Mouse (Mus musculus): ENCODE data around the gene Dupd1. TPM values are rescaled to one million over a fixed set of nuclear protein-coding genes. Genes with fewer than 3 reads are reported as not detected.

Dupd1 gene
- total and polyA plus RNA-seq, 2 experiments from 2014 or later: 0.15 TPM; not detected in 1

DNA sequence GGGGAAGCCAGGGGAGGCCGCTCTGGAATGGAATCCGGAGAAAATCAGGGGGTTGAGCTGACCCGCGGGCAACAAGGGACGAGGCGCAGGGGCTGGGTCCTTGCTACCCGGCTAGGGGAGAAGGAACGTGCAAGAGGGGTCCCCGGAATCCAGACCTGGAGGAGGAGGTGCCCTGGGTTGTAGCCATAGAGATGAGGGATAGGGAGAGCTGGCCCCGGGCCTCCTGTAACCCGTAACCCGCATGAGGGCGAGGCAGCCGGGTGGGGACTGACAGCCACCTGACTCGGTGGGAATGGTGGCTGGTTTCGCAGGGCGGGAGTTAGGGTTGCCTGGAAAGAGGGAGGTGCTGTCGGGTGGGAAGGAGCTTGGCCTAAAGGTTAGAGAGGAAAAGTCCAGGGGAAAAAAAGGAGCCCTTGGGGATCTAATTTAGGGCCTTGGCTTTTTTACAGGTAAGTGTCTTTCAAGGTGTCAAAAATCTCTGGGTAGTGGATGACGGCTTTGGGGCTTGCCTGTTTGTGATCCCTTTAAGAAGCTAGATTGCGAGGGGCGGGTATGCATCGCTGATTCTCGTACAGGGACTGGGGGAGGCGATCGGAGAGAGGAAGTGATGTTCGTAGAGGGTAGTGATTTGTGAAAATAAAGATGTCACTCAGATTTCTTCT is 36.6 kb upstream of the Dupd1 start, which contains the start of gene Dusp13:
TSS of gene Dusp13 (minus strand) at position 301 of the 662 bp plus-strand sequence.
- WGBS: under 1% methylated on average over 26 of the region's 26 CpGs
- H3K27me3 ChIP-seq (ENCODE audit: control insufficient read depth, insufficient read depth, low read length): no peaks in the 10 kb centered on the region
- H3K4me1 ChIP-seq (ENCODE audit: control insufficient read depth, insufficient read depth): peaks cover 8% of the 10 kb centered on the region
- peak within 1 kb of the TSS; percentile 68 for H3K4me3 ChIP-seq (ENCODE audit: low read depth, low read length)
- DNase-seq (ENCODE audit: low spot score) (peak; percentile 83), ATAC-seq (ENCODE audit: insufficient read depth, low read depth) (peak; percentile 79)
- H3K4me2 ChIP-seq (ENCODE audit: low read depth, low read length): peak within 1 kb of the TSS; percentile 73
- no peaks in the 10 kb centered on the region for H3K9me3 ChIP-seq (replicated peaks; ENCODE audit: control insufficient read depth, low read length)
- H3K27ac ChIP-seq (ENCODE audit: low read depth): peak within 1 kb of the TSS; percentile 76
- TF ChIP-seq CTCF (IDR thresholded peaks at IDR 0.05; ENCODE audit: low read depth) (no peak), EP300 (IDR thresholded peaks at IDR 0.05; ENCODE audit: low read depth) (no peak)
- no peaks in the 10 kb centered on the region for H3K36me3 ChIP-seq (replicated peaks; ENCODE audit: control insufficient read depth, insufficient read depth, low read length)
- peak within 1 kb of the TSS; percentile 71 for H3K9ac ChIP-seq (replicated peaks; ENCODE audit: low read depth, low read length)

DNA sequence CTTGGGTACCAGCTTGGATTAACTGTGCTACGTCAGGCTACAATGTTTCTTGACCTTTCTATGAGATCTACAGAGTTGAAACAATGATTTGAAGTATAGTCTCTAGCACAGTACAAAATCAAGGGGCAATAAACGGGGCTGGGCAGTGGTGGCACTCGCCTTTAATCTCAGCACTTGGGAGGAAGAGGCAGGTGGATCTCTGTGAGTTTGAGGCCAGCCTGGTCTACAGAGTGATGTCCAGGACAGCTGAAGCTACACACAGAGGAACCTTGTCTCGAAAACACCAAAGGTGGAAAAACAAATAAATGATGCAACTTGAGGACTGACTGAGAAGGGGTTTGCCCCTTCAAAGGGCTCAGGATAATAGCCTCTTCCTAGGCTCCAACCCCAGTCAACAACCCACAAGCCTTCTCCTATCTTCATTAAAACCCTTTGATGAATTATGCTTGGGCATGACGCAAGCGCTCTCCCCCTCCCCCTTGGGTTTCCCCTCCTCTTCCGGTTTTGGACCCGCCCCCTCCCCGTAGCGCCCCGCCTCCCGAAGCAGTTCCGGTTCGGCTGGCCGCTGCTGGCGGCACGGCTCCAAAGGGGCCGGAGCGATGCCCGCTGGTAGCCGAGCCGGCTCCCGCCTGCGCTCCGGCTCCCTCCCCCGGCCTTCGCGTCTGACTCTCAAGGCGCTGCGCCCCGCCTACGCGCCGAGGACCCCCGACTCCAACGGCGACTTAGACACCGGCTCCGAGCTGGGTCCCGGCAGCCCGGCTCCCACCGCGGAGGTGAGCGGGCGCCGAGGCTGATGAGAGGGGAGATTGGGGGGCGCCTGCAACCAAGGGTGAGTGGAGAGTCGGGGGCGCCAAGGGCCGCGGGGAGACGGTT is 35.9 kb upstream of the Dupd1 start, which contains the start of gene Samd8:
TSS of gene Samd8 (plus strand) at position 524 of the 873 bp plus-strand sequence.
- WGBS: 6% methylated on average over 52 of the region's 52 CpGs
- peak; percentile 88 for ATAC-seq (ENCODE audit: insufficient read depth, low read depth)
- Histone ChIP-seq H3K4me1 (ENCODE audit: control insufficient read depth, insufficient read depth) (peaks cover 8% of the 10 kb centered on the region), H3K4me2 (ENCODE audit: low read depth, low read length) (peak within 1 kb of the TSS; percentile 73), H3K9me3 (replicated peaks; ENCODE audit: control insufficient read depth, low read length) (no peaks in the 10 kb centered on the region), H3K27ac (ENCODE audit: low read depth) (peak within 1 kb of the TSS; percentile 76), H3K4me3 (ENCODE audit: low read depth, low read length) (peak within 1 kb of the TSS; percentile 68), H3K36me3 (replicated peaks; ENCODE audit: control insufficient read depth, insufficient read depth, low read length) (no peaks in the 10 kb centered on the region), H3K27me3 (ENCODE audit: control insufficient read depth, insufficient read depth, low read length) (no peaks in the 10 kb centered on the region), H3K9ac (replicated peaks; ENCODE audit: low read depth, low read length) (peak within 1 kb of the TSS; percentile 71)
- DNase-seq (ENCODE audit: low spot score): peak; percentile 80
- no peak for TF ChIP-seq CTCF (IDR thresholded peaks at IDR 0.05; ENCODE audit: low read depth)
- TF ChIP-seq EP300 (IDR thresholded peaks at IDR 0.05; ENCODE audit: low read depth): 0 out of 2 replicates have a peak, but pooled peaks have one; percentile 23

DNA sequence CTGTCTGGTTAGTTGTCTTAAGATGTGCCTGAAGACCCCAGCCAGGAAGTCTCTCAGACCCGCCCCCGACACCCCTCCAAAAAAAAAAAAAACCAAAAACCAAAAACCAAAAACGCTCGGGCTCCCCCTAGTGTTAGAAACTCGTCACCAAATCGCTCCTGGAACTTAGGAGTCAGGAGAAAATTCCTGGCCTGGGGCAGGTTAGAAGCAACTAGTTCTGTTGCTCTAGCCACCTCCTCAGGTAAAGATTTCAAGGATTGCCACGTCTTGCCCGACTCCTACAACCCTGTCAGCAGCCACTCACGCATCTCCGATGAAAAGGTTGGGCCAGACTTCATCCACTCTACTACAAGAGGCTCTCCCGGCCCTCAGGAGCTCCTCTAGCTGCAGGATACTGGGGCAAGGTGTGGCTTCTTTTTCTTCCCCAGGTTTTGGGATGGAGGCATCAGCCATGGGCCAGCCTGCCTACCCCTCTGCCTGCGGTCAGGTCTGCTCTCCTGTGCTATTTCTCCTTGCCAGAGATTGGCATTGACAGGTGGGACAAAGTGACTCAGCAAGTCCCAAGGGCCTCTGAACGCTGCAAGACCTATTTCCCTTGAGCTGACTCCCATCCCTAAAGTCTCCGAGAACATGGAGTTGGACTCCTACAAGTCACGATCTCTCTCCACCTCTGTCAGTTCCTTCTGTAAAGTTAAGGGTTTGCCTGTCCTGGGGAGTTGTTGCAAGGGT is 33.9 kb upstream of the Dupd1 start:
- no peak overlapping the region for H3K4me3 ChIP-seq (ENCODE audit: low read depth, low read length)
- peak; percentile 37 for TF ChIP-seq CTCF (IDR thresholded peaks at IDR 0.05; ENCODE audit: low read depth)
- TF ChIP-seq EP300 (IDR thresholded peaks at IDR 0.05; ENCODE audit: low read depth): no peak
- no peaks in the 10 kb centered on the region for H3K36me3 ChIP-seq (replicated peaks; ENCODE audit: control insufficient read depth, insufficient read depth, low read length)
- H3K9me3 ChIP-seq (replicated peaks; ENCODE audit: control insufficient read depth, low read length): no peaks in the 10 kb centered on the region
- no peak overlapping the region for H3K9ac ChIP-seq (replicated peaks; ENCODE audit: low read depth, low read length)
- WGBS: 35% methylated on average over 15 of the region's 15 CpGs
- H3K4me1 ChIP-seq (ENCODE audit: control insufficient read depth, insufficient read depth): peaks cover 8% of the 10 kb centered on the region
- ATAC-seq (ENCODE audit: insufficient read depth, low read depth) (no peak), DNase-seq (ENCODE audit: low spot score) (no peak)
- no peak overlapping the region for H3K4me2 ChIP-seq (ENCODE audit: low read depth, low read length)
- no peak overlapping the region for H3K27ac ChIP-seq (ENCODE audit: low read depth)
- H3K27me3 ChIP-seq (ENCODE audit: control insufficient read depth, insufficient read depth, low read length): no peaks in the 10 kb centered on the region

DNA sequence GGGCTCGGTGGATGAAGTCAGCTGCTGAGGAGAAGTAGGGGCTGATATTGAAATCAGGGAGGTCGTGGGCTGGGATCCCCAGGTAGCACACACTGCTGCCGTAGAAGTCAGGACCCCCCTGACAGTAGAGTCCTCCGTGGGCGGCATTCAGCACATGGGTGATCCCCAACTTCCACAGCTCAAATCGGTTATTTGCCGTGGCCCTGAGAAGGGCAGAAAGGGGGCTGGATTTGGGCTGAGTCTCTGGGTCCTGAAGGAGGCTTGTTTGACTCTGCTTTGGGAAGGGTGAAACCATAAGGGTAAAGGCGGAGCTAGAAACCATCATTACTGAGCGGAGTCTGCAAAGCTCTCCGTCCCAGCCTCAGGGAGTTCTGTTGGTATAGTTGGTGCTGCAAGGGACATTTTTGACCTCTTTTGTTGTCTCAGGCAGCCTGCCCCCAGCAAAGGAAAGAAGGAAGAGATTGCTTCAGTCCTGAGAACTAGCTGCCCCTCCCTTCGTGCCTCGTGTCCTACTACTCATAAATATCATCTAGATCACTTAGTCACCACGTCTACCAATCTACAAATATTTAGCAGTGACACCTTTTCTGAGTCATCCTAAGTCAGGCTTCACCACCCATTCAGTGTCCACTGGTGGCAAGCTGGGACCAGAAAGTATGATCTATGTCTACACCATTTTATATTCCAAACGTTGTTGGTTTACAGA is 33.2 kb upstream of the Dupd1 start:
- Histone ChIP-seq H3K9me3 (replicated peaks; ENCODE audit: control insufficient read depth, low read length) (no peaks in the 10 kb centered on the region), H3K4me2 (ENCODE audit: low read depth, low read length) (no peak overlapping the region), H3K9ac (replicated peaks; ENCODE audit: low read depth, low read length) (no peak overlapping the region), H3K4me3 (ENCODE audit: low read depth, low read length) (no peak overlapping the region), H3K36me3 (replicated peaks; ENCODE audit: control insufficient read depth, insufficient read depth, low read length) (no peaks in the 10 kb centered on the region), H3K4me1 (ENCODE audit: control insufficient read depth, insufficient read depth) (peaks cover 8% of the 10 kb centered on the region), H3K27me3 (ENCODE audit: control insufficient read depth, insufficient read depth, low read length) (no peaks in the 10 kb centered on the region), H3K27ac (ENCODE audit: low read depth) (no peak overlapping the region)
- DNase-seq (ENCODE audit: low spot score) (no peak), ATAC-seq (ENCODE audit: insufficient read depth, low read depth) (no peak)
- TF ChIP-seq EP300 (IDR thresholded peaks at IDR 0.05; ENCODE audit: low read depth) (no peak), CTCF (IDR thresholded peaks at IDR 0.05; ENCODE audit: low read depth) (no peak)
- WGBS: 65% methylated on average over 14 of the region's 14 CpGs

DNA sequence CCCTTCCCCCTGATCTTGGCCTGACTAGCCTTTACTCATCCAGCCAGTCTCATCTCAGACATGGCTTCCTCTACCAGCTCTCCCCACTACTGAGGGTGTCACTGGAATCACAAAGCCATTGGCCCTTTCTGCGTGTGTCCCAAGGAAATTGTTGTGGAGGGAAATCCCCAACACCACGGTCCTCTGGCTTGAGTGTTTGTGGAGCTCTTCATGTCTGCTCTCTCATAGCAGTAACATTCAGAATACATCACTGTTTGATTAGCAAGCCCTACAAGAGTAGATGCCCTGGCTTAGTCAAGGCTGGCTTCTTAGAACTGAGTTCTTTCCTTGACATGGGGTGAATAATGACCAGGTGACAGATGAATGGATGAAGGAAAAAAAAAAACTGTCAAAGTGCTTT is 32.5 kb upstream of the Dupd1 start:
- TF ChIP-seq EP300 (IDR thresholded peaks at IDR 0.05; ENCODE audit: low read depth) (no peak), CTCF (IDR thresholded peaks at IDR 0.05; ENCODE audit: low read depth) (no peak)

More for the DNA sequence above, 32.5 kb upstream of the Dupd1 start:
- 76% methylated on average over 2 of the region's 2 CpGs for WGBS
- no peak overlapping the region for H3K27ac ChIP-seq (ENCODE audit: low read depth)
- no peak for ATAC-seq (ENCODE audit: insufficient read depth, low read depth)
- DNase-seq (ENCODE audit: low spot score): no peak
- H3K27me3 ChIP-seq (ENCODE audit: control insufficient read depth, insufficient read depth, low read length): no peaks in the 10 kb centered on the region
- no peak overlapping the region for H3K9ac ChIP-seq (replicated peaks; ENCODE audit: low read depth, low read length)
- H3K9me3 ChIP-seq (replicated peaks; ENCODE audit: control insufficient read depth, low read length): no peaks in the 10 kb centered on the region
- H3K4me3 ChIP-seq (ENCODE audit: low read depth, low read length): no peak overlapping the region
- peaks cover 3% of the 10 kb centered on the region for H3K4me1 ChIP-seq (ENCODE audit: control insufficient read depth, insufficient read depth)
- no peaks in the 10 kb centered on the region for H3K36me3 ChIP-seq (replicated peaks; ENCODE audit: control insufficient read depth, insufficient read depth, low read length)
- H3K4me2 ChIP-seq (ENCODE audit: low read depth, low read length): no peak overlapping the region

Measured in heart, postnatal 0 days (tissue).